Mouse (Mus musculus) forebrain, embryonic 11.5 days (tissue): ENCODE results near the gene Ccdc163. TPM values are rescaled to one million over a fixed set of nuclear protein-coding genes. Genes with fewer than 3 reads are reported as not detected.
"Not testable (repeated sequence)": the region's sequence is repeated elsewhere in the genome, so short reads cannot be mapped to it uniquely, and the experiment has no call there.

ENCODE experiments used
- ATAC-seq: fragments of 200-750 bp; cut with Nextera tagmentation; replicated peaks from 2 replicates; pipeline ENCODE4 v1.8.0; 2017; ENCODE audit warnings: moderate TSS enrichment; ENCODE audit not compliant: low FRiP score
- DNase-seq: peaks from one replicate; pipeline ENCODE4 v3.0.0-alpha.2; 2017; ENCODE audit warnings: low spot score
- H3K27ac ChIP-seq: fragments of 300-500 bp; sonication (generic); 2 replicates; pipeline ENCODE4 v1.5.1; 2014; ENCODE audit warnings: low read depth, low read length
- H3K27me3 ChIP-seq: fragments of 300-500 bp; sonication (generic); 2 replicates; pipeline ENCODE4 v1.6.1; 2014; ENCODE audit warnings: mild to moderate bottlenecking, low read length, mixed read lengths; ENCODE audit not compliant: control insufficient read depth, insufficient read depth
- H3K36me3 ChIP-seq: fragments of 300-500 bp; sonication (generic); 2 replicates; pipeline ENCODE4 v1.6.1; 2014; ENCODE audit warnings: mild to moderate bottlenecking, low read length, moderate library complexity, mixed read lengths; ENCODE audit not compliant: control insufficient read depth, insufficient read depth
- H3K4me1 ChIP-seq: fragments of 300-500 bp; sonication (generic); replicated peaks from 2 replicates; pipeline ENCODE4 v1.6.1; 2014; ENCODE audit warnings: low read length, mixed read lengths; ENCODE audit not compliant: control insufficient read depth, insufficient read depth
- H3K4me2 ChIP-seq: fragments of 300-500 bp; sonication (generic); 2 replicates; pipeline ENCODE4 v1.6.1; 2014; ENCODE audit warnings: low read depth, mild to moderate bottlenecking, low read length, moderate library complexity, mixed read lengths; ENCODE audit not compliant: severe bottlenecking
- H3K4me3 ChIP-seq: fragments of 300-500 bp; sonication (generic); 2 replicates; pipeline ENCODE4 v1.5.1; 2014; ENCODE audit warnings: low read depth, low read length
- H3K9ac ChIP-seq: fragments of 300-500 bp; sonication (generic); 2 replicates; pipeline ENCODE4 v1.6.1; 2014; ENCODE audit warnings: low read length
- H3K9me3 ChIP-seq: fragments of 300-500 bp; sonication (generic); 2 replicates; pipeline ENCODE4 v1.6.1; 2016; ENCODE audit warnings: low read length, mixed read lengths; ENCODE audit not compliant: control insufficient read depth
- WGBS: fragments of 180-500 bp; shearing (Covaris S2); extraction: QIAGEN DNeasy Blood & Tissue Kit; methylation state at CpG from one replicate; pipeline ENCODE4 v1.1.7; 2014; 5-methylcytosine and 5-hydroxymethylcytosine counted together
- polyA plus RNA-seq: library from polyadenylated mRNA; unstranded; fragments of >200 nt; fragmentation: Nextera tagmentation; extraction: Ambion mirVana; gene quantifications from 2 replicates; pipeline ENCODE4 v1.2.1, GENCODE M21; 2014

The Ccdc163 gene
- 33.5 and 33.7 TPM in 2 replicates for polyA plus RNA-seq

- Histone ChIP-seq H3K4me2 (peak within 1 kb of the TSS; percentile 92), H3K27me3 (no peaks in the 10 kb centered on the region), H3K27ac (no peak within 1 kb of the TSS), H3K9ac (peak within 1 kb of the TSS; percentile 74), H3K4me1 (peaks cover 3% of the 10 kb centered on the region), H3K4me3 (peak within 1 kb of the TSS; percentile 50), H3K36me3 (no peaks in the 10 kb centered on the region), H3K9me3 (no peaks in the 10 kb centered on the region)
- ATAC-seq (peak; percentile 98), DNase-seq (peak; percentile 91)
- WGBS: under 1% methylated on average over 29 of the region's 29 CpGs
These were observed at the start of gene Ccdc163, which contains the start of gene Mmachc for GRCm38 (mm10) chr4:116708201-116708764. Gene Ccdc163 (plus strand): TSS chr4:116708509. Gene Mmachc (minus strand): TSS chr4:116708406.

GRCm38 (mm10) chr4:116659474-116659873 lies 48.8 kb upstream of the Ccdc163 start:
- H3K4me3 ChIP-seq: no peak overlapping the region
- no peak overlapping the region for H3K27ac ChIP-seq
- WGBS: 85% methylated on average over 2 of the region's 2 CpGs
- DNase-seq: no peak
- H3K4me1 ChIP-seq: no peaks in the 10 kb centered on the region
- ATAC-seq: no peak
- H3K36me3 ChIP-seq: no peaks in the 10 kb centered on the region
- no peaks in the 10 kb centered on the region for H3K9me3 ChIP-seq
- H3K9ac ChIP-seq: no peak overlapping the region
- H3K4me2 ChIP-seq: no peak overlapping the region
- H3K27me3 ChIP-seq: no peaks in the 10 kb centered on the region

GRCm38 (mm10) chr4:116659916-116660315 lies 48.4 kb upstream of the Ccdc163 start:
- not testable (repeated sequence) for H3K27ac ChIP-seq, H3K27me3 ChIP-seq, ATAC-seq, DNase-seq, H3K4me1 ChIP-seq, H3K9ac ChIP-seq, H3K4me2 ChIP-seq, H3K9me3 ChIP-seq, H3K4me3 ChIP-seq, H3K36me3 ChIP-seq
- WGBS: 91% methylated on average over 6 of the region's 6 CpGs

GRCm38 (mm10) chr4:116660829-116661228 lies 47.5 kb upstream of the Ccdc163 start:
- no peak overlapping the region for H3K9ac ChIP-seq
- H3K27ac ChIP-seq: no peak overlapping the region
- H3K4me3 ChIP-seq: no peak overlapping the region
- no peaks in the 10 kb centered on the region for H3K27me3 ChIP-seq
- DNase-seq (no peak), ATAC-seq (no peak)
- 81% methylated on average over 6 of the region's 6 CpGs for WGBS
- H3K4me1 ChIP-seq: no peaks in the 10 kb centered on the region
- no peaks in the 10 kb centered on the region for H3K36me3 ChIP-seq
- H3K9me3 ChIP-seq: no peaks in the 10 kb centered on the region
- no peak overlapping the region for H3K4me2 ChIP-seq

- DNase-seq (no peak), ATAC-seq (no peak)
- Histone ChIP-seq H3K36me3 (no peaks in the 10 kb centered on the region), H3K9me3 (no peaks in the 10 kb centered on the region), H3K4me3 (no peak overlapping the region), H3K9ac (no peak overlapping the region), H3K4me2 (no peak overlapping the region), H3K27ac (no peak overlapping the region), H3K27me3 (no peaks in the 10 kb centered on the region), H3K4me1 (no peaks in the 10 kb centered on the region)
- 88% methylated on average over 1 of the region's 1 CpGs for WGBS
These were observed 46.3 kb upstream of the Ccdc163 start for GRCm38 (mm10) chr4:116661998-116662397.

- no peak overlapping the region for H3K4me2 ChIP-seq
- H3K27ac ChIP-seq: no peak overlapping the region
- no peaks in the 10 kb centered on the region for H3K36me3 ChIP-seq
- no peak overlapping the region for H3K4me3 ChIP-seq
- 73% methylated on average over 4 of the region's 4 CpGs for WGBS
- ATAC-seq (no peak), DNase-seq (no peak)
- H3K27me3 ChIP-seq: no peaks in the 10 kb centered on the region
- H3K9me3 ChIP-seq: no peaks in the 10 kb centered on the region
- no peaks in the 10 kb centered on the region for H3K4me1 ChIP-seq
- H3K9ac ChIP-seq: no peak overlapping the region
These were observed 41.7 kb upstream of the Ccdc163 start for GRCm38 (mm10) chr4:116666625-116667024.

- ATAC-seq (no peak), DNase-seq (no peak)
- no peaks in the 10 kb centered on the region for H3K9me3 ChIP-seq
- no peaks in the 10 kb centered on the region for H3K27me3 ChIP-seq
- WGBS: 67% methylated on average over 3 of the region's 3 CpGs
- H3K4me1 ChIP-seq: no peaks in the 10 kb centered on the region
- no peak overlapping the region for H3K27ac ChIP-seq
- no peak overlapping the region for H3K4me2 ChIP-seq
- no peak overlapping the region for H3K9ac ChIP-seq
- H3K36me3 ChIP-seq: no peaks in the 10 kb centered on the region
- H3K4me3 ChIP-seq: no peak overlapping the region
These were observed 40.2 kb upstream of the Ccdc163 start for GRCm38 (mm10) chr4:116668145-116668544.

GRCm38 (mm10) chr4:116669291-116669690 lies 39.0 kb upstream of the Ccdc163 start:
- Histone ChIP-seq H3K27ac (no peak overlapping the region), H3K36me3 (no peaks in the 10 kb centered on the region), H3K4me3 (no peak overlapping the region), H3K27me3 (no peaks in the 10 kb centered on the region), H3K4me2 (no peak overlapping the region), H3K9me3 (no peaks in the 10 kb centered on the region), H3K9ac (no peak overlapping the region), H3K4me1 (no peaks in the 10 kb centered on the region)
- 70% methylated on average over 2 of the region's 2 CpGs for WGBS
- no peak for ATAC-seq
- no peak for DNase-seq

- Histone ChIP-seq H3K9me3 (no peaks in the 10 kb centered on the region), H3K4me1 (no peaks in the 10 kb centered on the region), H3K27ac (no peak overlapping the region), H3K4me2 (no peak overlapping the region), H3K9ac (no peak overlapping the region), H3K4me3 (no peak overlapping the region), H3K36me3 (no peaks in the 10 kb centered on the region), H3K27me3 (no peaks in the 10 kb centered on the region)
- 70% methylated on average over 2 of the region's 2 CpGs for WGBS
- ATAC-seq: no peak
- DNase-seq: no peak
These were observed 35.5 kb upstream of the Ccdc163 start for GRCm38 (mm10) chr4:116672785-116673184.
